Mouse (Mus musculus): ENCODE measurements at regions not wholly inside any gene's neighbourhood (a gene's known extent, or its start where the extent isn't known, plus 50 kb on each side); places are given as distances from the start of the nearest gene placed in this dataset.

DNA sequence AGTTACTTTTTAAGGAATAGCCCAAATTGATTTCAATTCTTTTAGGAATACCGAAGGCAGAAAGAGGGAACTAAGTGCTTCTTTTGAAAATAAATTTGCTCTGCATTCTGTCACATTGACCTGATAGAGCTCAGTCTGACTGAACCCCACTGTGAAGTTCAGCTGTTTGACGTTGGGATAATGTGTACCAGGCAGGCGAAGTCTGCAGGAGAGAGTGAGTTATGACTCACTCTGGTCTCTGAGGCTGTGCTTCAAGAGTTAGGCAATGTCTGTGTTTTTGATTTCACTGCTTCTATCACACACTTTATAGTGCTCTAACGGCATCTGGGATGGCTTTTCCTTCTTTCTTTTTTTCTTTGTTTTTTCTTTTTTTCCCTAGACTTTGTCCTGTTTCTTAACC is 283.5 kb downstream of the Naf1 start:
- DNase-seq, result no peak

GRCm38 (mm10) chr8:67181741-67182140 is 321.7 kb downstream of the Naf1 start:
- DNase-seq, result peak; percentile 87

GRCm38 (mm10) chr8:67199213-67199612 is 324.4 kb upstream of the Nat3 start:
- DNase-seq, result no peak

DNA sequence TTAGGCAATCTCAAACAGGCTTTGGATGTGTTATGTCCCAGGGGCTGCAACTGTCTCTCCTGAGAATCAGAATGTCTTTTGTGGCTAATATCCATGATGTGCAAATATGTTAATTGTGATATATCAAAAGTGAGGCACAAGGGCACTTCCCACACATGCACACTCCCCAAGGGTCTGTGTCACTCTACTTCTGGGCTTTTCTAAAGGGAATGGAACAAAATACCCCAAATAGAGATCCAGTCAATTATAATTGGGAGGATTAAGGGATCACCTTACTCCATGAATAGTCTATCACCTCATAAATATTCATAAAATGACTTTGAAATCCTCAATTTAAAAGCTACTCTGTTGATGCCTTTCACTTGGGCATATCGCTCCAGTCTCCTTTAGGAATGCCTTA is 317.6 kb upstream of the Nat3 start:
- no peak for DNase-seq

DNA sequence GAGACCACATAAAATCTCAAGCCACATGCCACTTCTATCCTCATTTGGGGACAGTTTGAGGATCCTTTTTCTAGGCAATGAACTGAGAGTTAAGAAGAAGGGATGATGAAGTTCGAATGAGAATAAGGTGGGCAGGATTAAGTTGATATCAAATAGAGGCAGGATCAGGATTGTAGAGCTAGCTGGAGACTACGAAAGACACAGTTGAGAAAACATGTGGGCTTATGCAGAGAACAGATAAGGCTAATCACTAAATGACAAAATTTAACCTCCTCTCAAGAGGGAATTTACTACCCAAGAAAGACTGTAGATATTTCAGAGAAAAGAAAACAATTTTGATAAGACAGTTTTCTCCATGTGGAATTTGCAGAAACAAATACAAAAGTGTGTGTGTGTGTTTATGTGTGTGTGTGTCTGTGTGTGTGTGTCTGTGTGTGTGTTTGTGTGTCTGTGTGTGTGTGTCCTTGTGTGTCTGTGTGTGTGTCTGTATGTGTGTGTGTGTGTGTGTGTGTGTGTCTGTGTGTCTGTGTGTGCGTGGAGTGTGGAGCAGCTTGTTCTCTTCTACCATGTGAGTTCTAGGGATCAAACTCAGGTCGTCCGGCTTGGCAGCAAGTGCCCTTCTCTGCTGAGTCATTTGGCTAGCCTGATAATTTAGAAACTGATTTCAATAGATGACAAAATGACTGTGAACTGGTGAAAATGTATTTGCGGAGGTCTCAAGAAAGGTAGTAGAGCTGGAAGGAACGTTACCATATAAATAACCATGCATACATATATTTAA is 291.5 kb upstream of the Nat3 start:
- no peak for DNase-seq

GRCm38 (mm10) chr8:67238934-67239333 is 284.7 kb upstream of the Nat3 start:
- DNase-seq, result peak; percentile 22

DNA sequence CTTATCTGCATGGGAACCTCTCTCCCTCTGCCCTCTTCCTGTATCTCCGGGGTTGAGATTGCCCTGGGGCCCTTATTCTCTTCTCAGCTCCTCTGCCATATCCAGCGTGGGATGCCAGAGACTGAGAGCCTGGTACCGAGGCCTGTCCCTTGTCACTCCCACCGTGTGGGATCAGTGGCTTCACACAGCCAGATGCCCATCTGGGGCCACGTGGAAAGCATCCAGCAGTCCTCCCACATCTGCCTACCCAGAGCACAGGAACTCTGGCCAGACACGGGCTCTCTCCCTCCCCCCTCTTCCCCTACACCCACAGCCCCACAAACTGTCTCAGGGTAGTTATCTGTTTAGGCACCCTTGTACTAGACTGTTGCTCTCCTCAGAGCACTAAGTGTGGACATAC is 244.9 kb upstream of the Nat3 start:
- DNase-seq, result peak; percentile 9

DNA sequence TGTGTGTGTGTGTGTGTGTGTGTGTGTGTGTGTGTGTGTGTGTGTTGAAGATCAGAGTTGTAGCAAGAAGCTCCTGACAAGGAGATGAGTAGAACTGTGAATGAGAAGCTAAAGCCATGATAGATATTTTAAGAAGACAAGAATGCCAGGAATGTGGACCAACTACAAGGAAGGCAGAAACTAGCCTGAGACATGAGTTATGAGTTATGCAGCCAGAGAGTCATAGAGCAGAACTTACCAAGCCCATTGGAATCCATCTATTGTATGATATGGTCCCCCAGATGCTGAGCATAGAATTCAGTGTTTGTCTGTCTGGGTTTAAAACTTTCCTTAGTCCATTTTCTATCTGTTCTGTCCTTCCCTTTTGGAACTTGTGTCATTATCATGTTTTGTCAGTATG is 244.2 kb upstream of the Nat3 start:
- no peak for DNase-seq

DNA sequence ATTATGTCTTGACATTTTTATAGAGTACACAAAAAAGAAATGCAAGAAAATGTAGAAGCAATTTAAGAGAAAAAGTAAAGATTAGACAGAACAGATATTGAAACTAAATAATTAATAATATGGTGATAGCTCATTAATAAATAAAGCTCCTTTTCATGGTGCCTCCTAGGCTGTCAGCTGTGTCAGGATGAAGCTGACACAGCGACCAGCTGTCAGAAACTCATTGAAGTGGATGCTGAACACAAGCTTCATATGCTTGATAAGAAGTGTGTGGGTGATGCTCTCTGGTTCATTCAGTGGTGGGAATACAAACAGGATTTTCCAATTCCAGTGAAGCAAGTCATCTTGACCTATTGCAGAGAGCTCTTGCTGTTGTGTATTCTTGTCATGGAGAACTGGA is 213.2 kb upstream of the Nat3 start:
- no peak for DNase-seq

- DNase-seq, result no peak
Measured at GRCm38 (mm10) chr8:67317371-67317770, 206.3 kb upstream of the Nat3 start.

DNA sequence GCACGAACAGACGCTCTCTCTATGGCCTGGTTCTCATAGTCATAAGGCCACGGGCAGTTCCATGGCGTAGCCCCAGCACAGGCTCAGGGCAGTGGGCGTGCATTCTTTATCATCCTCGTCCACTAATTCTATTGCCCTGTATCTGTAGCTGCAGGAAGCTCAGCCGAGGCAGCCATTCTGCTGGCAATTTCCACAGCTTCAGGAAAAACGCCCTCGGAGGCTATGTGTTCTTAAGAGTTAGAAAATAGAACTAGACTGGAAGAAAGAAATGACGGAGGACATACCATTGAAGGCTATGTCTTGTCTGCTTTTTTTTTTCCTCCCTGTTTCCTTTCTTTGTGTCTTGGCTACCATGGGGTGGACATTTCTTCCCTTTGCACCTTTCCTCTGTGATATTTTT is 205.0 kb upstream of the Nat3 start:
- peak; percentile 8 for DNase-seq

GRCm38 (mm10) chr8:67320535-67320934 is 203.1 kb upstream of the Nat3 start:
- DNase-seq, result no peak

- DNase-seq, result no peak
Measured at GRCm38 (mm10) chr8:67328439-67328838, 195.2 kb upstream of the Nat3 start.

DNA sequence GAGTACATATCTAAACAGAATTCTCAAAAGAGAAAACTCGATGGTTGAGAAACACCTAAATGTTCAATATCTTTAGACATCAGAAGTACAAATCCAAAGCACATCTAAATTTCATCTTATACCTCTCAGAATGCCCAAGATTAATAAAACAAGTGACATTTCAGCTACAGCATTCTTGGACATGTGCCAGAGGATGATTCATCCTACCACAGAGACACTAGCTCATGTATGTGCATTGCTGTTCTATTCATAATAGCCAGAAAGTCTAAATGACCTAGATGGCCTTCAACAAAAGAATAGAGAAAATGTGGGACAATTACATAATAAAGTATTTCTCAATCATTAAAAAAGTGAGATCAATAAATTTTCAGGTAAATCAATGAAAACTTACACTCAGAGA is 146.6 kb upstream of the Nat3 start:
- DNase-seq, result peak; percentile 5

- DNase-seq, result peak; percentile 8
Measured at GRCm38 (mm10) chr8:67405947-67406346, 117.7 kb upstream of the Nat3 start.

DNA sequence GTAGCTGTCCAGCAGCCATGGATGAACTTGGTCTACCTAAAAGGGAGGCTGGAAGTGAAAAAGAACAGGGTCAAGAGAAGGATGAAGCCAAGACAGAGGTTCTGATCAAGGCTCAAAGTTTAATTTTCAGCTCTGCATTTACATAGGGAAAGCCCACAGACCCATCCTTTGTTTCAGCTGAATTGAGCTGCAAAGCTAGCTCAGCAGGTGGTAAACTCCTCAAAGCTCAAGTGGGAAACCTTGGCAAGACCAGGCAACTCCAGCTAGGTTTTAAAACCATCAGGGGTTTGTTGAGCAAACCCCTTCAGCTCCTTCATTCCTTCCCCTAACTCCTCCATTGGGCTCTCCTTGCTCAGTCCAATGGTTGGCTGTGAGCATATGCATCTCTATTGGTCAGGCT is 108.8 kb upstream of the Nat3 start:
- no peak for DNase-seq

GRCm38 (mm10) chr8:67422521-67422920 is 101.1 kb upstream of the Nat3 start:
- DNase-seq, result no peak
